Mouse (Mus musculus): ENCODE data around the gene Fmnl3. TPM values are rescaled to one million over a fixed set of nuclear protein-coding genes. Genes with fewer than 3 reads are reported as not detected.

Gene Fmnl3
- polyA plus RNA-seq, 1 experiment from 2014 or later: 14.3 TPM

- Histone ChIP-seq H3K9ac (ENCODE audit: low read length) (no peak overlapping the region), H3K4me3 (ENCODE audit: low read depth, low read length) (no peak overlapping the region)
- WGBS: 93% methylated on average over 5 of the region's 5 CpGs
Measured at GRCm38 (mm10) chr15:99310617-99311016, 59.7 kb downstream of the Fmnl3 start.

GRCm38 (mm10) chr15:99309549-99309948, 60.7 kb downstream of the Fmnl3 start:
- no peak for ATAC-seq (replicated peaks; ENCODE audit: low FRiP score)
- peaks cover 11% of the 10 kb centered on the region; the same call in 1 of the 2 replicates for H3K36me3 ChIP-seq (ENCODE audit: control insufficient read depth, insufficient read depth, low read length)
- 91% methylated on average over 9 of the region's 9 CpGs for WGBS

More at GRCm38 (mm10) chr15:99310617-99311016, 59.7 kb downstream of the Fmnl3 start:
- Histone ChIP-seq H3K9me3 (ENCODE audit: control insufficient read depth, low read length) (no peaks in the 10 kb centered on the region), H3K4me1 (replicated peaks; ENCODE audit: control insufficient read depth, insufficient read depth, low read length) (no peaks in the 10 kb centered on the region), H3K36me3 (ENCODE audit: control insufficient read depth, insufficient read depth, low read length) (peaks cover 13% of the 10 kb centered on the region; the same call in 1 of the 2 replicates), H3K4me2 (ENCODE audit: low read depth, low read length, severe bottlenecking) (no peak overlapping the region), H3K27me3 (ENCODE audit: control insufficient read depth, insufficient read depth, low read length) (no peaks in the 10 kb centered on the region), H3K27ac (ENCODE audit: low read depth, low read length) (no peak overlapping the region)
- ATAC-seq (replicated peaks; ENCODE audit: low FRiP score): no peak
- no peak for DNase-seq (ENCODE audit: low spot score)

GRCm38 (mm10) chr15:99307476-99307875, 62.8 kb downstream of the Fmnl3 start:
- Histone ChIP-seq H3K4me3 (ENCODE audit: low read depth, low read length) (no peak overlapping the region), H3K9me3 (ENCODE audit: control insufficient read depth, low read length) (no peaks in the 10 kb centered on the region), H3K36me3 (ENCODE audit: control insufficient read depth, insufficient read depth, low read length) (peaks cover 9% of the 10 kb centered on the region; the same call in 1 of the 2 replicates)

More at GRCm38 (mm10) chr15:99309549-99309948, 60.7 kb downstream of the Fmnl3 start:
- no peaks in the 10 kb centered on the region for H3K27me3 ChIP-seq (ENCODE audit: control insufficient read depth, insufficient read depth, low read length)
- H3K9me3 ChIP-seq (ENCODE audit: control insufficient read depth, low read length): no peaks in the 10 kb centered on the region
- H3K27ac ChIP-seq (ENCODE audit: low read depth, low read length): no peak overlapping the region
- no peak overlapping the region for H3K4me2 ChIP-seq (ENCODE audit: low read depth, low read length, severe bottlenecking)
- no peaks in the 10 kb centered on the region for H3K4me1 ChIP-seq (replicated peaks; ENCODE audit: control insufficient read depth, insufficient read depth, low read length)
- H3K9ac ChIP-seq (ENCODE audit: low read length): no peak overlapping the region
- no peak for DNase-seq (ENCODE audit: low spot score)
- no peak overlapping the region for H3K4me3 ChIP-seq (ENCODE audit: low read depth, low read length)

GRCm38 (mm10) chr15:99296213-99296612, 74.1 kb downstream of the Fmnl3 start:
- Histone ChIP-seq H3K9me3 (ENCODE audit: control insufficient read depth, low read length) (no peaks in the 10 kb centered on the region), H3K4me2 (ENCODE audit: low read depth, low read length, severe bottlenecking) (peak overlapping the region; percentile 62), H3K27ac (ENCODE audit: low read depth, low read length) (0 out of 2 replicates have a peak overlapping the region, but pooled peaks have one; percentile 83), H3K27me3 (ENCODE audit: control insufficient read depth, insufficient read depth, low read length) (no peaks in the 10 kb centered on the region), H3K36me3 (ENCODE audit: control insufficient read depth, insufficient read depth, low read length) (no peaks in the 10 kb centered on the region), H3K4me1 (replicated peaks; ENCODE audit: control insufficient read depth, insufficient read depth, low read length) (peaks cover 10% of the 10 kb centered on the region; the same call in 1 of the 2 replicates), H3K9ac (ENCODE audit: low read length) (peak overlapping the region; percentile 74; the same call in 1 of the 2 replicates), H3K4me3 (ENCODE audit: low read depth, low read length) (peak overlapping the region; percentile 64)
- ATAC-seq (replicated peaks; ENCODE audit: low FRiP score) (no peak), DNase-seq (ENCODE audit: low spot score) (no peak)
- WGBS: 33% methylated on average over 5 of the region's 5 CpGs

More at GRCm38 (mm10) chr15:99307476-99307875, 62.8 kb downstream of the Fmnl3 start:
- Histone ChIP-seq H3K4me1 (replicated peaks; ENCODE audit: control insufficient read depth, insufficient read depth, low read length) (no peaks in the 10 kb centered on the region), H3K4me2 (ENCODE audit: low read depth, low read length, severe bottlenecking) (no peak overlapping the region), H3K27me3 (ENCODE audit: control insufficient read depth, insufficient read depth, low read length) (no peaks in the 10 kb centered on the region), H3K9ac (ENCODE audit: low read length) (no peak overlapping the region), H3K27ac (ENCODE audit: low read depth, low read length) (no peak overlapping the region)
- no peak for ATAC-seq (replicated peaks; ENCODE audit: low FRiP score)
- 89% methylated on average over 9 of the region's 9 CpGs for WGBS
- no peak for DNase-seq (ENCODE audit: low spot score)

GRCm38 (mm10) chr15:99295484-99295981, 74.7 kb downstream of the Fmnl3 start, which contains the start of gene Fam186b:
Fam186b (minus strand) TSS chr15:99295888.
- Histone ChIP-seq H3K9me3 (ENCODE audit: control insufficient read depth, low read length) (no peaks in the 10 kb centered on the region), H3K9ac (ENCODE audit: low read length) (peak within 1 kb of the TSS; percentile 74), H3K36me3 (ENCODE audit: control insufficient read depth, insufficient read depth, low read length) (no peaks in the 10 kb centered on the region), H3K27ac (ENCODE audit: low read depth, low read length) (peak within 1 kb of the TSS; percentile 83), H3K4me3 (ENCODE audit: low read depth, low read length) (peak within 1 kb of the TSS; percentile 64), H3K4me2 (ENCODE audit: low read depth, low read length, severe bottlenecking) (peak within 1 kb of the TSS; percentile 62), H3K4me1 (replicated peaks; ENCODE audit: control insufficient read depth, insufficient read depth, low read length) (peaks cover 10% of the 10 kb centered on the region; the same call in 1 of the 2 replicates), H3K27me3 (ENCODE audit: control insufficient read depth, insufficient read depth, low read length) (no peaks in the 10 kb centered on the region)
- DNase-seq (ENCODE audit: low spot score) (no peak), ATAC-seq (replicated peaks; ENCODE audit: low FRiP score) (peak; percentile 39)
- under 1% methylated on average over 15 of the region's 17 CpGs for WGBS

- Histone ChIP-seq H3K4me3 (ENCODE audit: low read depth, low read length) (peak within 1 kb of the TSS; percentile 64), H3K27me3 (ENCODE audit: control insufficient read depth, insufficient read depth, low read length) (no peaks in the 10 kb centered on the region), H3K27ac (ENCODE audit: low read depth, low read length) (peak within 1 kb of the TSS; percentile 83), H3K4me2 (ENCODE audit: low read depth, low read length, severe bottlenecking) (peak within 1 kb of the TSS; percentile 62), H3K4me1 (replicated peaks; ENCODE audit: control insufficient read depth, insufficient read depth, low read length) (peaks cover 10% of the 10 kb centered on the region; the same call in 1 of the 2 replicates), H3K9ac (ENCODE audit: low read length) (peak within 1 kb of the TSS; percentile 74), H3K9me3 (ENCODE audit: control insufficient read depth, low read length) (no peaks in the 10 kb centered on the region), H3K36me3 (ENCODE audit: control insufficient read depth, insufficient read depth, low read length) (no peaks in the 10 kb centered on the region)
- WGBS: under 1% methylated on average over 51 of the region's 64 CpGs
- peak; percentile 96 for DNase-seq (ENCODE audit: low spot score)
- peak; percentile 96 for ATAC-seq (replicated peaks; ENCODE audit: low FRiP score)
Measured at GRCm38 (mm10) chr15:99294813-99295374, 75.4 kb downstream of the Fmnl3 start, which contains the start of gene Prpf40b. Prpf40b (plus strand) TSS chr15:99295087.

GRCm38 (mm10) chr15:99294287-99294686, 76.0 kb downstream of the Fmnl3 start:
- peaks cover 10% of the 10 kb centered on the region; the same call in 1 of the 2 replicates for H3K4me1 ChIP-seq (replicated peaks; ENCODE audit: control insufficient read depth, insufficient read depth, low read length)
- no peak for DNase-seq (ENCODE audit: low spot score)
- no peak for ATAC-seq (replicated peaks; ENCODE audit: low FRiP score)
- H3K36me3 ChIP-seq (ENCODE audit: control insufficient read depth, insufficient read depth, low read length): no peaks in the 10 kb centered on the region
- WGBS: 40% methylated on average over 16 of the region's 16 CpGs
- H3K9ac ChIP-seq (ENCODE audit: low read length): peak overlapping the region; percentile 74
- peak overlapping the region; percentile 62 for H3K4me2 ChIP-seq (ENCODE audit: low read depth, low read length, severe bottlenecking)
- no peaks in the 10 kb centered on the region for H3K9me3 ChIP-seq (ENCODE audit: control insufficient read depth, low read length)
- H3K4me3 ChIP-seq (ENCODE audit: low read depth, low read length): peak overlapping the region; percentile 64
- H3K27me3 ChIP-seq (ENCODE audit: control insufficient read depth, insufficient read depth, low read length): no peaks in the 10 kb centered on the region
- H3K27ac ChIP-seq (ENCODE audit: low read depth, low read length): 0 out of 2 replicates have a peak overlapping the region, but pooled peaks have one; percentile 83

GRCm38 (mm10) chr15:99290586-99290985, 79.7 kb downstream of the Fmnl3 start:
- 92% methylated on average over 11 of the region's 11 CpGs for WGBS
- Histone ChIP-seq H3K4me1 (replicated peaks; ENCODE audit: control insufficient read depth, insufficient read depth, low read length) (0 out of 2 replicates have a peak, but pooled peaks cover 3% of the 10 kb centered on the region), H3K9ac (ENCODE audit: low read length) (no peak overlapping the region), H3K36me3 (ENCODE audit: control insufficient read depth, insufficient read depth, low read length) (no peaks in the 10 kb centered on the region), H3K4me2 (ENCODE audit: low read depth, low read length, severe bottlenecking) (no peak overlapping the region), H3K27ac (ENCODE audit: low read depth, low read length) (no peak overlapping the region), H3K27me3 (ENCODE audit: control insufficient read depth, insufficient read depth, low read length) (no peaks in the 10 kb centered on the region), H3K9me3 (ENCODE audit: control insufficient read depth, low read length) (no peaks in the 10 kb centered on the region), H3K4me3 (ENCODE audit: low read depth, low read length) (no peak overlapping the region)
- DNase-seq (ENCODE audit: low spot score) (no peak), ATAC-seq (replicated peaks; ENCODE audit: low FRiP score) (no peak)
